Mouse (Mus musculus) lung, postnatal 4 days (tissue): ENCODE results near the gene Eml4.
A peak's percentile ranks its signal among the peaks of the same experiment; 100 is the strongest.

Experiments used
- DNase-seq, 2 experiments: peaks; one replicate each; pipeline ENCODE4 v3.0.0; 2021

Eml4 gene

GRCm38 (mm10) chr17:83350379-83351091, at the start of gene Eml4:
Gene Eml4 (plus strand): TSS chr17:83350931.
- peak; percentile 97 for DNase-seq

GRCm38 (mm10) chr17:83301433-83301832, 49.3 kb upstream of the Eml4 start:
- no peak for DNase-seq

- DNase-seq = no peak
These were observed 46.5 kb upstream of the Eml4 start for GRCm38 (mm10) chr17:83304089-83304822.

- peak; percentile 26 to 55 for DNase-seq
These were observed 43.6 kb upstream of the Eml4 start for GRCm38 (mm10) chr17:83306964-83307640.

- no peak for DNase-seq
These were observed 43.0 kb upstream of the Eml4 start for GRCm38 (mm10) chr17:83307641-83308296.

- no peak for DNase-seq
These were observed 42.3 kb upstream of the Eml4 start for GRCm38 (mm10) chr17:83308451-83308850.

- no peak for DNase-seq
These were observed 41.5 kb upstream of the Eml4 start for GRCm38 (mm10) chr17:83309243-83309642.

GRCm38 (mm10) chr17:83311806-83312205, 38.9 kb upstream of the Eml4 start:
- DNase-seq = peak in 1 of 2 experiments; percentile 31

- peak; percentile 81 to 90 for DNase-seq
These were observed 38.4 kb upstream of the Eml4 start for GRCm38 (mm10) chr17:83312244-83312918.

GRCm38 (mm10) chr17:83313046-83313689, 37.6 kb upstream of the Eml4 start:
- no peak for DNase-seq

- DNase-seq = no peak
These were observed 35.3 kb upstream of the Eml4 start for GRCm38 (mm10) chr17:83315476-83315875.

GRCm38 (mm10) chr17:83322621-83323335, 28.0 kb upstream of the Eml4 start:
- peak; percentile 68 to 79 for DNase-seq

- peak; percentile 39 to 65 for DNase-seq
These were observed 27.1 kb upstream of the Eml4 start for GRCm38 (mm10) chr17:83323410-83324268.

GRCm38 (mm10) chr17:83324269-83324616, 26.5 kb upstream of the Eml4 start:
- DNase-seq = no peak

- DNase-seq = no peak
These were observed 15.5 kb upstream of the Eml4 start for GRCm38 (mm10) chr17:83335183-83335584.

- no peak for DNase-seq
These were observed 13.5 kb upstream of the Eml4 start for GRCm38 (mm10) chr17:83337051-83337898.

GRCm38 (mm10) chr17:83339368-83340085, 11.2 kb upstream of the Eml4 start:
- DNase-seq = peak in 1 of 2 experiments; percentile 57

- peak; percentile 57 to 80 for DNase-seq
These were observed 9.7 kb upstream of the Eml4 start for GRCm38 (mm10) chr17:83340895-83341524.
